Mouse (Mus musculus) splenic B cell, adult 2 months (primary cell): ENCODE measurements around the gene Rrp1b.
A peak's percentile ranks its signal among the peaks of the same experiment; 100 is the strongest.

Experiments used
- DNase-seq: peaks from one replicate; pipeline ENCODE4 v3.0.0-alpha.2; 2011; ENCODE audit warnings: low read depth, low spot score
- H3K27me3 ChIP-seq: 2 replicates; pipeline ENCODE4 v1.6.1; 2012; ENCODE audit warnings: mild to moderate bottlenecking, low read length, moderate library complexity, mixed read lengths; ENCODE audit not compliant: control insufficient read depth, poor library complexity, insufficient read depth, severe bottlenecking
- H3K36me3 ChIP-seq: 2 replicates; pipeline ENCODE4 v1.6.1; 2012; ENCODE audit warnings: mild to moderate bottlenecking, low read length, moderate library complexity, mixed read lengths; ENCODE audit not compliant: control insufficient read depth, poor library complexity, insufficient read depth, severe bottlenecking

Rrp1b gene

GRCm38 (mm10) chr17:32035609-32036508 is at the start of gene Rrp1b, which contains the start of gene Hsf2bp:
Gene Rrp1b (plus strand): TSS chr17:32036100.
Gene Hsf2bp (minus strand): TSS chr17:32036349.
- Histone ChIP-seq H3K36me3 (no peaks in the 10 kb centered on the region), H3K27me3 (no peaks in the 10 kb centered on the region)
- peak; percentile 79 for DNase-seq

- DNase-seq, result no peak
- Histone ChIP-seq H3K36me3 (no peaks in the 10 kb centered on the region), H3K27me3 (no peaks in the 10 kb centered on the region)
Measured at GRCm38 (mm10) chr17:31986915-31987314, 49.0 kb upstream of the Rrp1b start.

DNA sequence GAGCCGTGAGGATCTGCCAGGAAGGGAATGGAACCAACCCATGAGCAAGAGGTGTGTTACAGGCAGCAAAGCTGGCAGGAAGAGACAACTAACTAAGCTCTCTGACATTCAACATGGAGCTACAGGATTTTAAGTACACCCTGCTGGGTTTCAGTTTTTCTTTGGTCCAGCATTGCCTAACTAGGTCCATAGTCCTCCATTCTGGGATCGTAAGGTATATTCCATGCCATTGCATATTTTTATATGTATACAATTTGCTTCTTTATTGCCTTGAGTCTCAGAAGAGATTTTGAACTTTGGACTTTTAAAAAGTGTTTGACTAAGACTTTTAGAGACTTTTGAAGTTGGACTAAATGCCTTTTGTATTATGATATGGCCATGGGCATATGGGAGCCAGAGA is 46.9 kb upstream of the Rrp1b start:
- Histone ChIP-seq H3K36me3 (no peaks in the 10 kb centered on the region), H3K27me3 (no peaks in the 10 kb centered on the region)
- no peak for DNase-seq

DNA sequence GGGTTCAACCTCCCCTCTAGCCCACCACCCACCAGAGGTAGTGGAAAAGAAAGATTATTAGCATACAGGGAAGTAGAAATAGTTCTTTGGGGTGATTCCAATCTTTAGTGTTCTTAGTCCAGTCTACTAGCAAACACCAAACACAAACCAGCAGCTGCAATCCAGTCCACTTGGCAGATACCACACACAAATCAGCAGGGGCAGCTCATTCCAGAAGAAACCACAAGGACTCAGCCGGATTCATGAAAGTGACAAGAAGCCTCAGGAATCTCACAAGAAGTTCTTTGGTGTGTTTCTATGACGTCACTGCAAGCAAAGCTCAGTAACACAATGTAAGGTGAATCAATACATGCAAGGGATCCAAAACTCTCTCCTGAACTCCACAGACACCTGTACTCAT is 43.9 kb upstream of the Rrp1b start:
- H3K27me3 ChIP-seq, result no peaks in the 10 kb centered on the region
- no peak for DNase-seq
- no peaks in the 10 kb centered on the region for H3K36me3 ChIP-seq

DNA sequence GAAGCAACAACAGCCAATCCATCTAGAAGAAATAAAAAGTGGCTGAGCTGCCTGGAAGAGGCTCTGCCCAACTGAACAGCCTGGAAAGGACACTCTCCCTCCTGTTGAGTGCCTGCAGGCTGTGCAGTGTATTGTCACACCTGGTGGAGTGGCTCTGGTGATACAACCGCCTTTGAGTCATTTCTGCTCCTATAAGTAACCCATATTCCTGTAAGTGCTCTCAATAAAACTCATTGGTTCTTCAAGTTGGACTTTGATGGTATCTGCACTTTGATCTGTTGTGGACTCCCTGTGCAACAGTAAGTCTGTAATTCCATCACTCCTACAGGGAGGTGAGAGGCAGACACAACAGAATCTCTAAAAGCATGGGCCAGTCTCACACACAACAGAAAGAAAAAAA is 42.5 kb upstream of the Rrp1b start:
- Histone ChIP-seq H3K27me3 (no peaks in the 10 kb centered on the region), H3K36me3 (no peaks in the 10 kb centered on the region)
- no peak for DNase-seq

- no peak for DNase-seq
- no peaks in the 10 kb centered on the region for H3K36me3 ChIP-seq
- H3K27me3 ChIP-seq, result no peaks in the 10 kb centered on the region
Measured at GRCm38 (mm10) chr17:31994132-31994531, 41.8 kb upstream of the Rrp1b start.

DNA sequence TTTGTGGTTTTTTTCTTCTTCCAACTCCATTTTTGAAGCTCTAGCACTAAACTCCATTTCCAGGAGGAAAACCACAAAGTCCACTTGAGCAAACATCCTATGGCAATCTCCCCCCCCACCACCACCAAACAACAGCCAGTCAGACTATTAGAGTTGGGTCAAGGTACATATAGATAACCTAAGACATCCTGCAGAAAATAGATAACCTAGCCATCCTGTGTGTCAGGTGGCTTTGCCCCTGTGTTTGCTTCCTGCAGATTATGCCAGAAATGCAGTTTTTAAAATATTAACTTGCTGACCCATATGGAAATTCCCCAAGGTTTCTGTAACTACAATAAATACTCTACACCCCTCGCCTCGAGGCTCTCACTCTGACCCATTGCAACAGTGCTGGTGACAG is 40.1 kb upstream of the Rrp1b start:
- DNase-seq, result no peak
- Histone ChIP-seq H3K27me3 (no peaks in the 10 kb centered on the region), H3K36me3 (no peaks in the 10 kb centered on the region)

- no peaks in the 10 kb centered on the region for H3K27me3 ChIP-seq
Measured at GRCm38 (mm10) chr17:31996331-31996730, 39.6 kb upstream of the Rrp1b start.

DNA sequence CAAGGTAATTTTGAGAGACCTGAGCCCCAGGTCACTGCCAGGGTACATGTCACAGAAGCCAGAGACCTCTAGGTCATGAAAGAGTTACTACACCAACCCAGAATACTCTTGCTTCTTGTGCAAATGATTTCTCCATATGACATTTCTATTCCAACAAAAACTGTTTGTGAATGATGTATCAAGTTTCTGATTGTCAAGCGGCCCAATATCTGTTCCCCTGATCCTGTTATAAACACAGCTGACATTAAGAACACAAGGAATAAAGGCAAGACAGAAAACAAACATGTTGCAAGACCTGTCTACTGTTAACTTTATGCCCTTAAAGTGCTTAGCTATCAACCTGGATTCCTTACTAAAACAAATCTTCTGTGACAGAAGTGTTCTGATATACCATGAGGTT is 37.5 kb upstream of the Rrp1b start:
- no peaks in the 10 kb centered on the region for H3K36me3 ChIP-seq
- no peaks in the 10 kb centered on the region for H3K27me3 ChIP-seq
- no peak for DNase-seq

More at GRCm38 (mm10) chr17:31996331-31996730, 39.6 kb upstream of the Rrp1b start:
- H3K36me3 ChIP-seq, result no peaks in the 10 kb centered on the region
- DNase-seq, result no peak

DNA sequence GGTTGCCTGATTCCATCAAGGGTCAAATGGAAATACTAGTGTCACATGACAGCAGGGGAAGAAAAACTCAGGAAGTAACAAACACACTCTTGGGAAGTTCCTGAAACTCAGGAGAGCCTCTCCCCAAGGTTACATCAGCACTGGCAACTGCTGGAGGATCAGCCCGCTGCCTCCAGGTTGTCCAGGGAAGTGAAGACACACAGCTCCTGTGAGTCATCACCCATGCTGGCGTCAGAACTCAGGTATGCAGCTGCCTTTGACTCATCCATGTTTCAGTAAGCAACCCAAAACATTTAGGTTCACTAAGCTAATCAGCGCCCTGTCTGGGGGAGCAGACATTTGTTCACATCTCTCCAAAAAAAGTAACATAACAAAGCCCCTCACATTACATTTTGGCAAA is 32.6 kb upstream of the Rrp1b start:
- Histone ChIP-seq H3K27me3 (no peaks in the 10 kb centered on the region), H3K36me3 (no peaks in the 10 kb centered on the region)
- DNase-seq, result no peak

GRCm38 (mm10) chr17:32006800-32007199 is 29.1 kb upstream of the Rrp1b start:
- H3K27me3 ChIP-seq, result no peaks in the 10 kb centered on the region
- DNase-seq, result no peak
- H3K36me3 ChIP-seq, result no peaks in the 10 kb centered on the region

- DNase-seq, result peak; percentile 26
- H3K27me3 ChIP-seq, result no peaks in the 10 kb centered on the region
- no peaks in the 10 kb centered on the region for H3K36me3 ChIP-seq
Measured at GRCm38 (mm10) chr17:32011694-32012093, 24.2 kb upstream of the Rrp1b start.

- Histone ChIP-seq H3K36me3 (no peaks in the 10 kb centered on the region), H3K27me3 (no peaks in the 10 kb centered on the region)
- DNase-seq, result no peak
Measured at GRCm38 (mm10) chr17:32012254-32012653, 23.6 kb upstream of the Rrp1b start.

GRCm38 (mm10) chr17:32013659-32014058 is 22.2 kb upstream of the Rrp1b start:
- H3K27me3 ChIP-seq, result no peaks in the 10 kb centered on the region
- no peak for DNase-seq
- no peaks in the 10 kb centered on the region for H3K36me3 ChIP-seq

DNA sequence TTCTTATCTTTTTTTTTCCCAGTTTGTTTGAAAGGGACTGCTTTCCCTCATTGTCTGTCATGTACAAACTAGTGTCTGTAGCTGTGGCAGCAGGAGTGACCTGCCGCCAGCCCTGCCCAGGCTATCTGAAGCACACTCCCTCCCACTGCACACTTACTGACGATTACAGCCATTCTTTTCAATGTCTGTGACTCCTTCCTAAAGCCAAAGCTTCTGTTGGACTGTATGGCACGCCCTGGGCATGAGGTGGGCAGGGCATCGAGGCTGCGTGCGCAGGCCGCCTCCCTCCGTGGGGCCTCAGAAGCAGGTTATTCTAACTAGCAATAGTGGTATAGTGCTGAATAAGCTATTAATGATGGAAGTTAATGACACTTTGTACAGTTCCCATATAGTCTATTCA is 19.4 kb upstream of the Rrp1b start:
- H3K36me3 ChIP-seq, result no peaks in the 10 kb centered on the region
- H3K27me3 ChIP-seq, result no peaks in the 10 kb centered on the region
- no peak for DNase-seq
